ENCODE assay signal across 15 mouse cellular contexts in genomic region chr5:149369373-149370035, GRCm38 (mm10). TPM values are rescaled to one million over a fixed set of nuclear protein-coding genes. Genes with fewer than 3 reads are reported as not detected.
DNase-seq lines count a peak whose midpoint lies in the region; ATAC-seq and TF ChIP-seq lines count a peak whose summit lies in the region.
"Had no signal": no experiment of that assay in that cellular context is flagged by ENCODE, and none has a peak within 500 bp of the region (broad histone marks: within the 10 kb centered on the region; RNA-seq: fewer than 3 reads in every experiment).

No protein-coding gene starts in this region.

- H3K4me3 ChIP-seq in midbrain, embryonic 10.5 days, result no peak overlapping the region
- no peak overlapping the region for H3K4me3 ChIP-seq in midbrain, embryonic 16.5 days (ENCODE audit: low read depth, low read length)
- H3K4me3 ChIP-seq in forebrain, postnatal 0 days (ENCODE audit: low read depth, low read length), result no peak overlapping the region
- no peak overlapping the region for H3K4me3 ChIP-seq in hindbrain, postnatal 0 days (ENCODE audit: low read length)
- no peak overlapping the region for H3K4me3 ChIP-seq in stomach, embryonic 16.5 days (replicated peaks; ENCODE audit: low read length)
- H3K4me3 ChIP-seq: layer of hippocampus, adult 2 months; liver, embryonic 13.5 days had no signal

- H3K36me3 ChIP-seq in midbrain, embryonic 10.5 days, result no peaks in the 10 kb centered on the region
- no peaks in the 10 kb centered on the region for H3K36me3 ChIP-seq in midbrain, embryonic 16.5 days (ENCODE audit: control insufficient read depth, insufficient read depth, low read length)
- no peaks in the 10 kb centered on the region for H3K36me3 ChIP-seq in forebrain, postnatal 0 days (ENCODE audit: insufficient read depth)
- no peaks in the 10 kb centered on the region for H3K36me3 ChIP-seq in hindbrain, postnatal 0 days (ENCODE audit: insufficient read depth, low read length)
- no peaks in the 10 kb centered on the region for H3K36me3 ChIP-seq in stomach, embryonic 16.5 days (ENCODE audit: control insufficient read depth, insufficient read depth, low read length)
- H3K36me3 ChIP-seq: liver, embryonic 13.5 days had no signal

- 84% methylated on average over 21 of the region's 21 CpGs for WGBS in midbrain, embryonic 10.5 days
- 64% methylated on average over 21 of the region's 21 CpGs for WGBS in midbrain, embryonic 16.5 days
- WGBS in forebrain, postnatal 0 days, result 65% methylated on average over 21 of the region's 21 CpGs
- WGBS in hindbrain, postnatal 0 days, result 44% methylated on average over 21 of the region's 21 CpGs
- WGBS in stomach, embryonic 16.5 days, result 60% methylated on average over 21 of the region's 21 CpGs

- H3K4me2 ChIP-seq in midbrain, embryonic 16.5 days (ENCODE audit: low read length), result no peak overlapping the region
- H3K4me2 ChIP-seq in forebrain, postnatal 0 days (ENCODE audit: low read depth), result no peak overlapping the region
- no peak overlapping the region for H3K4me2 ChIP-seq in hindbrain, postnatal 0 days (ENCODE audit: low read depth, low read length)
- no peak overlapping the region for H3K4me2 ChIP-seq in stomach, embryonic 16.5 days (ENCODE audit: low read depth, low read length)
- H3K4me2 ChIP-seq: liver, embryonic 13.5 days had no signal

- H3K27ac ChIP-seq in midbrain, embryonic 10.5 days (replicated peaks), result 0 out of 2 replicates have a peak overlapping the region, but pooled peaks have one; percentile 38
- H3K27ac ChIP-seq in midbrain, embryonic 16.5 days (ENCODE audit: low read length), result no peak overlapping the region
- no peak overlapping the region for H3K27ac ChIP-seq in forebrain, postnatal 0 days (ENCODE audit: low read depth, low read length)
- 0 out of 2 replicates have a peak overlapping the region, but pooled peaks have one; percentile 1 for H3K27ac ChIP-seq in hindbrain, postnatal 0 days
- H3K27ac ChIP-seq in stomach, embryonic 16.5 days (ENCODE audit: low read length), result peak overlapping the region; percentile 60
- H3K27ac ChIP-seq: layer of hippocampus, adult 2 months; liver, embryonic 13.5 days had no signal

- no peaks in the 10 kb centered on the region for H3K9me3 ChIP-seq in midbrain, embryonic 10.5 days (replicated peaks)
- H3K9me3 ChIP-seq in midbrain, embryonic 16.5 days (replicated peaks; ENCODE audit: control insufficient read depth, low read length, poor library complexity, severe bottlenecking), result no peaks in the 10 kb centered on the region
- H3K9me3 ChIP-seq in forebrain, postnatal 0 days (ENCODE audit: low read length), result no peaks in the 10 kb centered on the region
- no peaks in the 10 kb centered on the region for H3K9me3 ChIP-seq in hindbrain, postnatal 0 days (ENCODE audit: low read length)
- H3K9me3 ChIP-seq in stomach, embryonic 16.5 days (replicated peaks; ENCODE audit: control insufficient read depth, low read length), result no peaks in the 10 kb centered on the region
- H3K9me3 ChIP-seq: liver, embryonic 13.5 days had no signal

- DNase-seq in midbrain, embryonic 10.5 days (ENCODE audit: low spot score), result no peak
- DNase-seq in forebrain, postnatal 0 days, result peak; percentile 59
- DNase-seq in hindbrain, postnatal 0 days (ENCODE audit: low spot score), result peak; percentile 27
- DNase-seq in kidney, adult 9 months, result no peak
- DNase-seq: adrenal gland, postnatal 36 days; cerebellum, adult 9-10 months; kidney, adult 11 months; liver, embryonic 13.5 days; lung, postnatal 4 days; retina, postnatal 1 day had no signal

- no peak overlapping the region for H3K9ac ChIP-seq in midbrain, embryonic 16.5 days (ENCODE audit: low read depth, low read length)
- no peak overlapping the region for H3K9ac ChIP-seq in forebrain, postnatal 0 days
- H3K9ac ChIP-seq in hindbrain, postnatal 0 days (replicated peaks; ENCODE audit: low read length), result no peak overlapping the region
- no peak overlapping the region for H3K9ac ChIP-seq in stomach, embryonic 16.5 days (ENCODE audit: low read length)
- H3K9ac ChIP-seq: liver, embryonic 13.5 days had no signal

- TF ChIP-seq CTCF in forebrain, postnatal 0 days (IDR thresholded peaks at IDR 0.05; ENCODE audit: low read depth), result no peak
- no peak for TF ChIP-seq CTCF in hindbrain, postnatal 0 days (IDR thresholded peaks at IDR 0.05; ENCODE audit: low read depth)

- peaks cover 14% of the 10 kb centered on the region for H3K27me3 ChIP-seq in midbrain, embryonic 10.5 days (ENCODE audit: low read depth, poor library complexity, severe bottlenecking)
- no peaks in the 10 kb centered on the region for H3K27me3 ChIP-seq in midbrain, embryonic 16.5 days (ENCODE audit: control insufficient read depth, insufficient read depth, low read depth, low read length)
- H3K27me3 ChIP-seq in forebrain, postnatal 0 days (ENCODE audit: insufficient read depth, low read length), result no peaks in the 10 kb centered on the region
- no peaks in the 10 kb centered on the region for H3K27me3 ChIP-seq in hindbrain, postnatal 0 days (ENCODE audit: insufficient read depth, low read length)
- H3K27me3 ChIP-seq in stomach, embryonic 16.5 days (ENCODE audit: control insufficient read depth, insufficient read depth, low read length), result no peaks in the 10 kb centered on the region

- no peak for ATAC-seq in midbrain, embryonic 16.5 days
- peak; percentile 20; the same call in 1 of the 2 replicates for ATAC-seq in forebrain, postnatal 0 days
- ATAC-seq in hindbrain, postnatal 0 days, result no peak
- no peak for ATAC-seq in stomach, embryonic 16.5 days (ENCODE audit: insufficient read depth, low FRiP score)
- ATAC-seq in megakaryocyte, adult 5-6 weeks (ENCODE audit: poor library complexity, severe bottlenecking), result no peak
- ATAC-seq in cerebellum, adult (ENCODE audit: insufficient number of reproducible peaks, low FRiP score, low TSS enrichment), result no peak

- H3K4me1 ChIP-seq in midbrain, embryonic 10.5 days, result peaks cover 34% of the 10 kb centered on the region
- no peaks in the 10 kb centered on the region for H3K4me1 ChIP-seq in midbrain, embryonic 16.5 days (ENCODE audit: control insufficient read depth, insufficient read depth, low read length)
- no peaks in the 10 kb centered on the region for H3K4me1 ChIP-seq in forebrain, postnatal 0 days (ENCODE audit: insufficient read depth)
- peaks cover 12% of the 10 kb centered on the region; the same call in 1 of the 2 replicates for H3K4me1 ChIP-seq in hindbrain, postnatal 0 days (ENCODE audit: insufficient read depth, low read length)
- peaks cover 20% of the 10 kb centered on the region for H3K4me1 ChIP-seq in stomach, embryonic 16.5 days (ENCODE audit: control insufficient read depth, insufficient read depth, low read length)

RNA-seq across cellular contexts. Expression of gene Medag, which starts 42.0 kb away (rescaled TPM):
- polyA plus RNA-seq in midbrain, embryonic 10.5 days (2016; fragmentation: Nextera tagmentation; extraction: Ambion mirVana), result 0.32 and 0.57 TPM in 2 replicates
- polyA plus RNA-seq in midbrain, embryonic 16.5 days (2015; fragmentation: Nextera tagmentation; extraction: Ambion mirVana), result 2.0 and 2.8 TPM in 2 replicates
- 1.7 and 2.1 TPM in 2 replicates for total RNA-seq in forebrain, postnatal 0 days (2014; rRNA removed)
- polyA plus RNA-seq in forebrain, postnatal 0 days (2015; fragmentation: Nextera tagmentation; extraction: Ambion mirVana), result 1.1 and 1.8 TPM in 2 replicates
- 9.3 and 11.3 TPM in 2 replicates for total RNA-seq in hindbrain, postnatal 0 days (2014; rRNA removed)
- polyA plus RNA-seq in hindbrain, postnatal 0 days (2015; fragmentation: Nextera tagmentation; extraction: Ambion mirVana), result 8.3 and 9.1 TPM in 2 replicates
- polyA plus RNA-seq in stomach, embryonic 16.5 days (2015; fragmentation: Nextera tagmentation; extraction: Ambion mirVana), result 4.0 and 4.4 TPM in 2 replicates
- total RNA-seq in megakaryocyte, adult 5-6 weeks (2015), result not detected in 2 replicates
- total RNA-seq in megakaryocyte, adult 5-6 weeks (2017), result not detected in 2 replicates

Comparison
In these comparisons a context has a peak if more than half of its experiments do, and no peak if none do; other contexts are left out.
1. H3K27ac ChIP-seq: peak in midbrain, embryonic 10.5 days (single experiment), hindbrain, postnatal 0 days (single experiment) and stomach, embryonic 16.5 days (single experiment); none in midbrain, embryonic 16.5 days (single experiment) and forebrain, postnatal 0 days (single experiment).
2. DNase-seq: peak in forebrain, postnatal 0 days (single experiment) and hindbrain, postnatal 0 days (single experiment); none in midbrain, embryonic 10.5 days (single experiment) and kidney, adult 9 months (single experiment).